Mouse (Mus musculus) bone marrow, adult 2 months (tissue): ENCODE measurements around the gene Tmem170b. TPM values are rescaled to one million over a fixed set of nuclear protein-coding genes. Genes with fewer than 3 reads are reported as not detected.

Experiments used
- H3K27ac ChIP-seq: fragments of 200-500 bp; 2 replicates; pipeline ENCODE4 v1.5.1; 2012; ENCODE audit warnings: low read depth, mild to moderate bottlenecking, control low read depth, inconsistent platforms, low read length; ENCODE audit not compliant: control insufficient read depth, poor library complexity, insufficient read depth
- H3K4me1 ChIP-seq: fragments of 200-500 bp; 2 replicates; pipeline ENCODE4 v1.6.1; 2011; ENCODE audit warnings: low read length; ENCODE audit not compliant: control insufficient read depth, insufficient read depth
- H3K4me3 ChIP-seq: fragments of 200-500 bp; replicated peaks from 2 replicates; pipeline ENCODE3; 2011; ENCODE audit warnings: mild to moderate bottlenecking, low read depth, low read length, control low read depth; ENCODE audit not compliant: control insufficient read depth
- CTCF ChIP-seq: fragments of 200-500 bp; IDR thresholded peaks from 2 replicates; pipeline ENCODE4 v1.5.1; 2011; ENCODE audit warnings: low read length, control low read depth; ENCODE audit not compliant: control insufficient read depth, insufficient read depth
- POLR2A ChIP-seq: fragments of 200-500 bp; IDR thresholded peaks from 2 replicates; pipeline ENCODE4 v1.6.1; 2011; ENCODE audit warnings: low read depth, mild to moderate bottlenecking, control low read depth, low read length, borderline replicate concordance; ENCODE audit not compliant: control insufficient read depth
- WGBS: fragments of 180-500 bp; shearing (Covaris S2); methylation state at CpG from one replicate; pipeline ENCODE4 v1.1.7; 2018; 5-methylcytosine and 5-hydroxymethylcytosine counted together
- polyA plus RNA-seq: library from polyadenylated mRNA; stranded (reverse); fragments of >200 nt; gene quantifications from 2 replicates; pipeline ENCODE4 v1.2.4, GENCODE M21; 2011; ENCODE audit warnings: low replicate concordance; ENCODE audit not compliant: missing spikeins, insufficient read depth, insufficient read length

Gene Tmem170b
- polyA plus RNA-seq, 1 experiment: 7.1 TPM

DNA sequence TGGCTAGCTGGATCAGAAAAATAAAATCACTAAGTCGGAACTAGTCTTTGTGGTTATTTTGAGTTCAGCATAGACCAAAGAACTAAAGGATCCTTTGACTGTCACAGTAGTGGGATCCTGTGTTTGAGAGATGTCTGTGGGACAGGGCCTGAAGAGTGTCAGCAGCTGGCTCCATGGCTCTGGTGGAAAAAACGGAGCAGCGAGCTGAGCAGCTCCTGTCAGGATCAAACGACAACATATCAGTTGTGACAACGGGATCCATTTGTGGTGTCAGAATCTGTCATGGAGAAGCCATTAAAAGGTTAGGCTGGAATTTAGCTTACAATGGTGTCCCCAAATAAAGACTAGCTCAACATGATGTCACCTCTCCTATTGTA is 39.8 kb downstream of the Tmem170b start:
- no peak overlapping the region for H3K27ac ChIP-seq
- 90% methylated on average over 5 of the region's 5 CpGs for WGBS
- no peaks in the 10 kb centered on the region for H3K4me1 ChIP-seq
- TF ChIP-seq CTCF: no peak
- no peak for TF ChIP-seq POLR2A
- no peak overlapping the region for H3K4me3 ChIP-seq

GRCm38 (mm10) chr13:41647976-41648375 is 42.3 kb downstream of the Tmem170b start:
- TF ChIP-seq POLR2A (no peak), CTCF (no peak)
- 77% methylated on average over 6 of the region's 6 CpGs for WGBS
- no peaks in the 10 kb centered on the region for H3K4me1 ChIP-seq
- H3K4me3 ChIP-seq: no peak overlapping the region
- H3K27ac ChIP-seq: no peak overlapping the region

GRCm38 (mm10) chr13:41650665-41651064 is 45.0 kb downstream of the Tmem170b start:
- H3K4me3 ChIP-seq: no peak overlapping the region
- no peak overlapping the region for H3K27ac ChIP-seq
- TF ChIP-seq POLR2A (no peak), CTCF (no peak)
- H3K4me1 ChIP-seq: no peaks in the 10 kb centered on the region
- WGBS: 74% methylated on average over 7 of the region's 7 CpGs

GRCm38 (mm10) chr13:41653791-41654190 is 48.1 kb downstream of the Tmem170b start:
- TF ChIP-seq POLR2A: no peak
- H3K4me3 ChIP-seq: no peak overlapping the region
- 79% methylated on average over 2 of the region's 2 CpGs for WGBS
- H3K4me1 ChIP-seq: no peaks in the 10 kb centered on the region
- no peak overlapping the region for H3K27ac ChIP-seq

DNA sequence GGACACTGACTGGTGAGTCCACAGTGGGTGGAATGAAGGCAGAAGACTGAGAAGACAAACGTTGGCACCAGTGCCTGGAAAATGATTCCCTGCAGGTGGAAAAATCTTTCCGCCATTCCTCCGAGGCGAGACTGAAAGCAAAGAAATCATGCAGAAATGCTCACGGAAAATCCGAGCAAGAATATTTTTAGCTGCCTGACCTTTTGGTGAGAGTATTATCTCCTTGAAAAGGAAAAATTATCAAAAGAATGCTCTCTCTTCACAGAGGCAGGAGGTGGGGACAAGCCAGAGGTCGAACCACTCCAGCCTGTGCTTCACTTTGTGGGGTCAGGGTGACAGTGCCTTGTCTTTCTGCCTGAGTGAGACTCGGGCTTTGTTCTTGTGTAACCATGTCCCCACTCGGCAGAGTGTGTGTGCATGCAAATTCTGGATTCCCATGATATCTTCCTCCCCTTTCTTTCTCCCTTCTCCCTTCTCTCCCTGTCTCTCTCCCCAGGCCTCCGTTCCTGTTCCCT is 49.9 kb downstream of the Tmem170b start:
- no peaks in the 10 kb centered on the region for H3K4me1 ChIP-seq
- no peak overlapping the region for H3K4me3 ChIP-seq
- no peak for TF ChIP-seq CTCF
- TF ChIP-seq POLR2A: no peak
- no peak overlapping the region for H3K27ac ChIP-seq
- 79% methylated on average over 10 of the region's 10 CpGs for WGBS

DNA sequence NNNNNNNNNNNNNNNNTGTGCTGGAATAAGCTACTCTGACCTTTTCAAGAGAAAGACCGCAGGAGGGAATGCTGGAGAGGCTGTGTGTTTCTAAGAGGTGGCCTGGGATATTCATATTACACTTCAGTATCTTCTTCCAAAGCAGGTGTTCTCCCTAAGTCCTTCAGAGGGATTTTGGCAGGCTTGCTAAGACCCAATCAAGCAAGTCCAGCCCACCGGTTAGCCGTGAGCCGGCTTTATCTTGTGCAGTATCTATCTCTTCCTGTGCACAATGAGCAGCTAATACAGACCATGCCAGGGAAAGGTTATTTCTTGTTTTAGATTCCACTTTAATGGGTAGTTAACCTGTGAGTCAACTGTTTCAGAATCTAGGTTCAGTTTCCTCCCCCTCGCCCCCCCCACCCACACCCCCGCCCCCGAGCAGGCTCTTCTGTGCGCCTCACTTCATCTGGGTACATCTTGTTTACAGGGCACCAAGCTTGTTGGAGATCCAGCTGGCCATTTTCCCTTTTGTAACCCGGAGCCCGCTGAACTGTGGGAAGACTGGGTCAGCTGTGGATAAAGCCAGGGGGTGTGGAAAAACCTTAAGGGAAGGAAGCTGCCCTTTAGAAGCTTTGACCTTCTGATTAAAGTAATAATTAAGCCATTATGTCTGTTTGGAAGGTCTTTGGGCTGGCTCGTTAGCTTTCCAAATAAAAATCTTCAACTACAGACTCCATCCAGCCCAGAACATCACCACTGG is 54.5 kb downstream of the Tmem170b start:
- Histone ChIP-seq H3K4me1 (peaks cover 4% of the 10 kb centered on the region; the same call in 1 of the 2 replicates), H3K27ac (no peak overlapping the region), H3K4me3 (no peak overlapping the region)
- TF ChIP-seq POLR2A: no peak
- TF ChIP-seq CTCF: no peak
- 63% methylated on average over 11 of the region's 11 CpGs for WGBS

DNA sequence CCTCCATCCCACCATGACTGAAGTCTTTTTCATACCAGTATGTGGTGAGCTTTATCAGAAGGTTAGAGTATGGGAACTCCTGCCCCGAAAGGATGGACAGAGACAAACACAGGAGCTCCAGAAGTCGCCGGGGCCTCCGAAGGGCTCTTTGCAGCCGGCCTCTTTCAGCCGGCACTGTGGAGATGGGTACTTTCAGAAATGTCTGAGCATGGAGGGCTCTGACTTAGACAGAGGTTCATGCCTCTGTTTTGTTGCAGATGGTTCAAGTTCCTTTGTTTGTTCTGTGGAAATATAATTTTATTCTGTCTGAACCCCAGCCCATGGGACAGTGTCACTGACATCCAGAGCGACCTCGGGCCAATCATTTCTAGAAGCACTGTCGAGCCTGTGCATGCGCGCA is 55.4 kb downstream of the Tmem170b start:
- H3K4me3 ChIP-seq: no peak overlapping the region
- peaks cover 4% of the 10 kb centered on the region; the same call in 1 of the 2 replicates for H3K4me1 ChIP-seq
- 89% methylated on average over 11 of the region's 11 CpGs for whole genome bisulfite sequencing
- TF ChIP-seq CTCF (no peak), POLR2A (no peak)
- H3K27ac ChIP-seq: no peak overlapping the region

DNA sequence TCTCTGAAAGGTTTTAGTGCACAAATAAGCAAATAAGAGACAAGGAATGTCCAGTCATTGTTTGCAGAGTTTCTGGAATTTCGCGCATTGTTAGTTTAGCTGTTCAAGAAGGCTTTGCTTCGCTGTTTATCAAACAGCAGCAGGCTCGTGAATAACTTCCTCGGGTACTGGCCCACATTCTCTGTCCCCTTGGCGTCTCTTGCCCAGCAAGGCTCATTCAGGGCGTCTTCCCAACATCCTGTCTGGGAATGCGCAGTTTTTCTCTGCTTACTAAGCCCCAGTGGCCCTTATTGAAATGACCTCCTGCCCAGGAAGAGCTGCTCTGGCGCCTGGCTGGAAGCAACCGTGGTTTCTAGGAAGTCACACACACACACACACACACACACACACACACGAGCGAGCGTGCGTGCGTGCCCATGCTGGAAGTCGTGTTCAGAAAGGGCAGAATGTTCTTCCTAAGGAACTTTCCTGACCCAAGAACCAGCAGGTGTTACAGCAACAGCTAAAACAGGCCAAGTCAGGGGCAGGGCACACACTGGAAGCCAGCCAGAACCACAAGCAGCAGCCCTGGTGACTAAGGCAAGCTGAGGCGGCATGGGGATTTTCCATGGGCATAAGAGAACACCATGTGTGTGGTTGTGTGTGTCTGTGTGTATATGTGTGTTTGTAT is 56.8 kb downstream of the Tmem170b start:
- Histone ChIP-seq H3K4me1 (peaks cover 4% of the 10 kb centered on the region; the same call in 1 of the 2 replicates), H3K4me3 (no peak overlapping the region), H3K27ac (no peak overlapping the region)
- TF ChIP-seq POLR2A: no peak
- TF ChIP-seq CTCF: no peak
- 8% methylated on average over 17 of the region's 17 CpGs for WGBS
